Comparison of ENCODE assay signal across 7 mouse cellular contexts in genomic region chr7:100931926-100932480, GRCm38 (mm10). TPM values are rescaled to one million over a fixed set of nuclear protein-coding genes. Genes with fewer than 3 reads are reported as not detected.
DNase-seq lines count a peak whose midpoint lies in the region; ATAC-seq and TF ChIP-seq lines count a peak whose summit lies in the region.

Arhgef17 (minus strand) TSS chr7:100932107.

- H3K9me3 ChIP-seq in G1E (replicated peaks) = peaks cover 29% of the 10 kb centered on the region
- H3K9me3 ChIP-seq in embryonic facial prominence, embryonic 13.5 days = no peaks in the 10 kb centered on the region
- no peaks in the 10 kb centered on the region for H3K9me3 ChIP-seq in heart, embryonic 13.5 days

- no peak for TF ChIP-seq CTCF in C2C12 (IDR thresholded peaks at IDR 0.05; ENCODE audit: control insufficient read depth, insufficient read depth, insufficient read length)
- no peak for TF ChIP-seq CTCF in G1E (IDR thresholded peaks at IDR 0.05; ENCODE audit: low read depth, low read length)

- under 1% methylated on average over 34 of the region's 35 CpGs for WGBS in embryonic facial prominence, embryonic 13.5 days
- WGBS in heart, embryonic 13.5 days = under 1% methylated on average over 35 of the region's 35 CpGs
- under 1% methylated on average over 35 of the region's 35 CpGs for WGBS in macrophage (ENCODE audit: missing documents)

- H3K27me3 ChIP-seq in C2C12 (ENCODE audit: control insufficient read depth, insufficient read depth, insufficient read length) = no peaks in the 10 kb centered on the region
- H3K27me3 ChIP-seq in G1E (ENCODE audit: insufficient read depth, low read length) = peaks cover 34% of the 10 kb centered on the region
- no peaks in the 10 kb centered on the region for H3K27me3 ChIP-seq in embryonic facial prominence, embryonic 13.5 days
- H3K27me3 ChIP-seq in heart, embryonic 13.5 days (replicated peaks) = peaks cover 6% of the 10 kb centered on the region; the same call in 1 of the 2 replicates

- H3K9ac ChIP-seq in embryonic facial prominence, embryonic 13.5 days = peak within 1 kb of the TSS; percentile 99
- H3K9ac ChIP-seq in heart, embryonic 13.5 days = peak within 1 kb of the TSS; percentile 97

- ATAC-seq in G1E (ENCODE audit: extremely low read depth, insufficient number of reproducible peaks, low FRiP score, poor library complexity, severe bottlenecking) = no peak
- ATAC-seq in embryonic facial prominence, embryonic 13.5 days (ENCODE audit: insufficient number of reproducible peaks, insufficient read depth, low FRiP score, low TSS enrichment, low read depth) = peak; percentile 77
- peak; percentile 58 for ATAC-seq in heart, embryonic 13.5 days (ENCODE audit: extremely low read depth, insufficient number of reproducible peaks, low FRiP score, low TSS enrichment)

- no peak for DNase-seq in G1E (ENCODE audit: low spot score)
- DNase-seq in layer of hippocampus, postnatal 14 days (ENCODE audit: low spot score in 2 of 2) = no peak
- peak; percentile 77 for DNase-seq in testis, postnatal 14 days (ENCODE audit: low spot score)

- peaks cover 36% of the 10 kb centered on the region for H3K79me3 ChIP-seq in C2C12 (ENCODE audit: low read depth)

- H3K4me3 ChIP-seq in C2C12 (ENCODE audit: insufficient read depth, poor library complexity, severe bottlenecking) (peak within 1 kb of the TSS; percentile 76), G1E (ENCODE audit: low read depth, low read length) (peak within 1 kb of the TSS; percentile 42; the same call in 1 of the 2 replicates), macrophage (ENCODE audit: inconsistent target) (peak within 1 kb of the TSS; percentile 22)
- H3K4me3 ChIP-seq in embryonic facial prominence, embryonic 13.5 days = peak within 1 kb of the TSS; percentile 89
- peak within 1 kb of the TSS; percentile 84 for H3K4me3 ChIP-seq in heart, embryonic 13.5 days

- peaks cover 7% of the 10 kb centered on the region for H3K4me1 ChIP-seq in G1E (ENCODE audit: insufficient read depth, low read depth, low read length)
- peaks cover 46% of the 10 kb centered on the region for H3K4me1 ChIP-seq in embryonic facial prominence, embryonic 13.5 days
- H3K4me1 ChIP-seq in heart, embryonic 13.5 days = peaks cover 41% of the 10 kb centered on the region

- H3K27ac ChIP-seq in embryonic facial prominence, embryonic 13.5 days = peak within 1 kb of the TSS; percentile 100
- peak within 1 kb of the TSS; percentile 98 for H3K27ac ChIP-seq in heart, embryonic 13.5 days (replicated peaks)
- no peak within 1 kb of the TSS for H3K27ac ChIP-seq in macrophage

- H3K4me2 ChIP-seq in embryonic facial prominence, embryonic 13.5 days = peak within 1 kb of the TSS; percentile 99
- peak within 1 kb of the TSS; percentile 83 for H3K4me2 ChIP-seq in heart, embryonic 13.5 days

- H3K79me2 ChIP-seq in C2C12 (ENCODE audit: control insufficient read depth, insufficient read depth) (peaks cover 48% of the 10 kb centered on the region), macrophage (ENCODE audit: inconsistent target) (no peaks in the 10 kb centered on the region)

- H3ac ChIP-seq in C2C12 (ENCODE audit: control insufficient read depth, insufficient read length, low read depth) = peak within 1 kb of the TSS; percentile 85

- no peaks in the 10 kb centered on the region for H3K36me3 ChIP-seq in C2C12 (ENCODE audit: control insufficient read depth, insufficient read depth)
- no peaks in the 10 kb centered on the region for H3K36me3 ChIP-seq in G1E (replicated peaks)
- H3K36me3 ChIP-seq in embryonic facial prominence, embryonic 13.5 days = peaks cover 14% of the 10 kb centered on the region
- H3K36me3 ChIP-seq in heart, embryonic 13.5 days = peaks cover 5% of the 10 kb centered on the region; the same call in 1 of the 2 replicates
- H3K36me3 ChIP-seq in macrophage (ENCODE audit: inconsistent target) = peaks cover 2% of the 10 kb centered on the region; the same call in 1 of the 2 replicates

TF ChIP-seq in C2C12, 6 proteins besides CTCF, POLR2A, EP300 and RAD21:
- TF ChIP-seq USF1 (IDR thresholded peaks at IDR 0.05; ENCODE audit: low read depth) = no peak
- no peak for TF ChIP-seq MYOD1 (IDR thresholded peaks at IDR 0.05; ENCODE audit: control insufficient read depth, insufficient read length, low read depth)
- TF ChIP-seq MYOG (IDR thresholded peaks at IDR 0.05; ENCODE audit: control insufficient read depth, extremely low read depth, insufficient read length) = no peak
- no peak for TF ChIP-seq MAX (IDR thresholded peaks at IDR 0.05)
- TF ChIP-seq FOSL1 (IDR thresholded peaks at IDR 0.05; ENCODE audit: insufficient read depth, low read length, poor library complexity, severe bottlenecking) = no peak
- TF ChIP-seq CEBPB (IDR thresholded peaks at IDR 0.05; ENCODE audit: low read depth) = no peak

RNA-seq across cellular contexts. Expression of gene Arhgef17, which starts in this region (rescaled TPM):
- 35.4 TPM for polyA plus RNA-seq in C2C12 (2012; fragmentation: generic; extraction: Trizol)
- total RNA-seq in G1E (2014; fragmentation: Nextera tagmentation) = not detected in 2 replicates
- total RNA-seq in G1E (2017) = under 0.01 and 0.05 TPM in 2 replicates
- 0.02 TPM in 1 of 2 replicates, not detected in the other for polyA plus RNA-seq in G1E (2012)
- polyA plus RNA-seq in embryonic facial prominence, embryonic 13.5 days (2015; fragmentation: Nextera tagmentation; extraction: Ambion mirVana) = 8.0 and 8.3 TPM in 2 replicates
- polyA plus RNA-seq in heart, embryonic 13.5 days (2015; fragmentation: Nextera tagmentation; extraction: Ambion mirVana) = 5.2 and 5.7 TPM in 2 replicates
- total RNA-seq in layer of hippocampus, postnatal 14 days (2021) = 100 to 1,000 TPM; 113 to 117 TPM
- 1 to 10 TPM in 8 of 26 experiments, under 1 TPM in 17, not detected in 1; 0.19 to 2.7 (median 0.66) TPM for total RNA-seq in macrophage (2018; cell fraction: chromatin; rRNA removed)
- under 1 TPM in 25 of 26 experiments, not detected in 1; 0.04 to 0.45 (median 0.19) TPM for total RNA-seq in macrophage (2018; cell fraction: cytosol; rRNA removed)
- 1 to 10 TPM in 1 of 26 experiments, under 1 TPM in 25; 0.05 to 2.4 (median 0.28) TPM for total RNA-seq in macrophage (2018; cell fraction: nucleus; rRNA removed)
- polyA plus RNA-seq in macrophage (2018) = 0.15 to 0.20 TPM (median 0.17 TPM) in 3 replicates

Comparison
In these comparisons a context has a peak if more than half of its experiments do, and no peak if none do; other contexts are left out.
1. RNA of gene Arhgef17 (total RNA-seq): 113 to 117 TPM in layer of hippocampus, postnatal 14 days; under 0.01 to 0.05 TPM in G1E; every median in the first group is over 100 times any median in the second.
2. H3K4me3 ChIP-seq: peak in every context shown above with its lines; median percentile 89 in embryonic facial prominence, embryonic 13.5 days; 84 in heart, embryonic 13.5 days; 76 in C2C12; 42 in G1E; 22 in macrophage.